In genomic region chr12:4117579-4117978, GRCm38 (mm10) we compare ENCODE assay signal across 16 mouse cellular contexts. TPM values are rescaled to one million over a fixed set of nuclear protein-coding genes. Genes with fewer than 3 reads are reported as not detected.
DNase-seq lines count a peak whose midpoint lies in the region; ATAC-seq lines count a peak whose summit lies in the region.
"Had no signal": no experiment of that assay in that cellular context is flagged by ENCODE, and none has a peak within 500 bp of the region (broad histone marks: within the 10 kb centered on the region; RNA-seq: fewer than 3 reads in every experiment).

No protein-coding gene starts in this region.

- no peak for DNase-seq in heart, postnatal 25 days (ENCODE audit: low spot score)
- peak; percentile 58 to 77 for DNase-seq in frontal cortex, postnatal 10 days (ENCODE audit: low spot score in 2 of 2)
- peak; percentile 72 to 84 for DNase-seq in left cerebral cortex, adult 18-20 months (ENCODE audit: low spot score in 2 of 2)
- peak; percentile 79 to 80 for DNase-seq in right cerebral cortex, adult 2 months (ENCODE audit: low spot score in 2 of 2)
- no peak for DNase-seq in urinary bladder, postnatal 10 days (ENCODE audit: low spot score)
- no peak for DNase-seq in ovary, postnatal 14 days (ENCODE audit: low spot score)
- DNase-seq: adrenal gland, postnatal 10 days; cerebellum, postnatal 25 days; liver; retina, postnatal 1 day had no signal

- no peak overlapping the region for H3K4me2 ChIP-seq in heart, embryonic 15.5 days
- H3K4me2 ChIP-seq: embryonic facial prominence, embryonic 15.5 days; kidney, embryonic 15.5 days; midbrain, embryonic 12.5 days had no signal

- H3K27ac ChIP-seq in heart, embryonic 15.5 days = 0 out of 2 replicates have a peak overlapping the region, but pooled peaks have one; percentile 33
- H3K27ac ChIP-seq: embryonic facial prominence, embryonic 15.5 days; kidney, embryonic 15.5 days; midbrain, embryonic 12.5 days had no signal

- no peaks in the 10 kb centered on the region for H3K36me3 ChIP-seq in heart, embryonic 15.5 days
- H3K36me3 ChIP-seq: embryonic facial prominence, embryonic 15.5 days; kidney, embryonic 15.5 days had no signal

- no peak for ATAC-seq in heart, embryonic 15.5 days (replicated peaks; ENCODE audit: insufficient number of reproducible peaks, insufficient read depth, low FRiP score, low read depth)
- ATAC-seq in inflammation-experienced regulatory T-cells, adult 6 months = no peak
- ATAC-seq: CD4-positive, CD25-positive, alpha-beta regulatory T cell, adult 4 months had no signal

- H3K9me3 ChIP-seq in heart, embryonic 15.5 days (replicated peaks) = no peaks in the 10 kb centered on the region
- H3K9me3 ChIP-seq: embryonic facial prominence, embryonic 15.5 days; kidney, embryonic 15.5 days; midbrain, embryonic 12.5 days had no signal

- intact Hi-C loops in heart, postnatal 25 days (cut with DNase I) = no loop called here

- H3K9ac ChIP-seq in heart, embryonic 15.5 days = no peak overlapping the region
- H3K9ac ChIP-seq: embryonic facial prominence, embryonic 15.5 days; kidney, embryonic 15.5 days; midbrain, embryonic 12.5 days had no signal

- no peak overlapping the region for H3K4me3 ChIP-seq in heart, embryonic 15.5 days
- H3K4me3 ChIP-seq: embryonic facial prominence, embryonic 15.5 days; kidney, embryonic 15.5 days; midbrain, embryonic 12.5 days had no signal

- WGBS in heart, embryonic 15.5 days = 46% methylated on average over 4 of the region's 4 CpGs

- peaks cover 17% of the 10 kb centered on the region for H3K4me1 ChIP-seq in heart, embryonic 15.5 days (replicated peaks)
- H3K4me1 ChIP-seq: kidney, embryonic 15.5 days; midbrain, embryonic 12.5 days had no signal

- no peaks in the 10 kb centered on the region for H3K27me3 ChIP-seq in heart, embryonic 15.5 days
- H3K27me3 ChIP-seq: embryonic facial prominence, embryonic 15.5 days; kidney, embryonic 15.5 days; midbrain, embryonic 12.5 days had no signal

RNA-seq across cellular contexts. Expression of gene Adcy3, which starts 15.3 kb away (rescaled TPM):
- polyA plus RNA-seq in heart, embryonic 15.5 days (2015; fragmentation: Nextera tagmentation; extraction: Ambion mirVana) = 4.7 and 7.4 TPM in 2 replicates
- total RNA-seq in heart, postnatal 25 days (2021) = 1 to 10 TPM; 3.2 TPM
- total RNA-seq in left cerebral cortex, adult 18-20 months (2021) = 10 to 100 TPM; 53.5 to 55.5 TPM
- polyA plus RNA-seq in inflammation-experienced regulatory T-cells, adult 6 months (2017; shearing (Covaris generic)) = 1 to 10 TPM; 2.1 to 5.9 (median 2.9) TPM

RNA-seq across cellular contexts. Expression of gene Dnajc27, which starts 35.2 kb away (rescaled TPM):
- 7.5 and 7.8 TPM in 2 replicates for polyA plus RNA-seq in heart, embryonic 15.5 days (2015; fragmentation: Nextera tagmentation; extraction: Ambion mirVana)
- 1 to 10 TPM; 7.2 TPM for total RNA-seq in heart, postnatal 25 days (2021)
- 10 to 100 TPM; 96.7 to 97.1 TPM for total RNA-seq in left cerebral cortex, adult 18-20 months (2021)
- polyA plus RNA-seq in inflammation-experienced regulatory T-cells, adult 6 months (2017; shearing (Covaris generic)) = 1 to 10 TPM; 1.5 to 3.3 (median 2.9) TPM

Comparison
In these comparisons a context has a peak if more than half of its experiments do, and no peak if none do; other contexts are left out.
1. DNase-seq: peak in frontal cortex, postnatal 10 days (2 of 2), left cerebral cortex, adult 18-20 months (2 of 2) and right cerebral cortex, adult 2 months (2 of 2); none in heart, postnatal 25 days (single experiment), urinary bladder, postnatal 10 days (single experiment) and ovary, postnatal 14 days (single experiment).
2. RNA of gene Adcy3, which starts 15.3 kb away (total RNA-seq): 53.5 to 55.5 TPM in left cerebral cortex, adult 18-20 months; 3.2 TPM in heart, postnatal 25 days; every median in the first group is over 10 times any median in the second.
3. RNA of gene Dnajc27, which starts 35.2 kb away (total RNA-seq): 96.7 to 97.1 TPM in left cerebral cortex, adult 18-20 months; 7.2 TPM in heart, postnatal 25 days; every median in the first group is over 10 times any median in the second.